Mouse (Mus musculus) stomach, postnatal 0 days (tissue): ENCODE results near the gene Slc7a7.

Experiments used
- CTCF ChIP-seq: IDR thresholded peaks from 2 replicates; pipeline ENCODE4 v1.5.1; 2016; ENCODE audit warnings: antibody characterized with exemption, low read depth, mild to moderate bottlenecking, moderate library complexity
- EP300 ChIP-seq: optimal IDR thresholded peaks from 2 replicates; pipeline ENCODE3; 2016; ENCODE audit warnings: antibody characterized with exemption

- TF ChIP-seq CTCF (no peak), EP300 (no peak)
Measured at GRCm38 (mm10) chr14:54416229-54416775, 1.3 kb downstream of the Slc7a7 start.
